Mouse (Mus musculus) left cerebral cortex, adult 18-20 months (tissue): Measurements from ENCODE around the gene Abca7. TPM values are rescaled to one million over a fixed set of nuclear protein-coding genes. Genes with fewer than 3 reads are reported as not detected.
A peak's percentile ranks its signal among the peaks of the same experiment; 100 is the strongest.

Experiments used
- DNase-seq, 2 experiments: peaks; one replicate each; pipeline ENCODE4 v3.0.0; 2021 to 2022; ENCODE audit warnings: low spot score in 2 of 2, mixed read lengths in 1 of 2
- total RNA-seq, 2 experiments: library from RNA; stranded (reverse); gene quantifications; 2 replicates each; pipeline ENCODE4 v1.2.3; 2021

Abca7 gene
- total RNA-seq, 2 experiments from 2014 or later: 13.0 to 13.7 TPM

GRCm38 (mm10) chr10:79991548-79991947 is 4.7 kb upstream of the Abca7 start:
- DNase-seq: no peak

- no peak for DNase-seq
Measured at GRCm38 (mm10) chr10:79994397-79995115, 1.7 kb upstream of the Abca7 start.

- no peak for DNase-seq
Measured at GRCm38 (mm10) chr10:79995636-79996035, 658 bp upstream of the Abca7 start.

GRCm38 (mm10) chr10:79997034-79997760 is 903 bp downstream of the Abca7 start:
- DNase-seq: peak; percentile 65 to 77

- DNase-seq: no peak
Measured at GRCm38 (mm10) chr10:79997819-79998218, 1.5 kb downstream of the Abca7 start.

- no peak for DNase-seq
Measured at GRCm38 (mm10) chr10:80001945-80002344, 5.7 kb downstream of the Abca7 start.

GRCm38 (mm10) chr10:80002829-80003228 is 6.5 kb downstream of the Abca7 start:
- DNase-seq: no peak

GRCm38 (mm10) chr10:80003374-80004232 is 7.3 kb downstream of the Abca7 start:
- DNase-seq: no peak

GRCm38 (mm10) chr10:80004233-80004705 is 8.0 kb downstream of the Abca7 start:
- no peak for DNase-seq

- DNase-seq: no peak
Measured at GRCm38 (mm10) chr10:80011740-80012139, 15.4 kb downstream of the Abca7 start.

GRCm38 (mm10) chr10:80013609-80014008 is 17.3 kb downstream of the Abca7 start:
- no peak for DNase-seq

GRCm38 (mm10) chr10:80014484-80015290 is 18.4 kb downstream of the Abca7 start:
- DNase-seq: no peak

GRCm38 (mm10) chr10:80015583-80015982 is 19.3 kb downstream of the Abca7 start:
- no peak for DNase-seq

GRCm38 (mm10) chr10:80016511-80016910 is 20.2 kb downstream of the Abca7 start, which contains the start of gene Arhgap45:
Gene Arhgap45 (plus strand): TSS chr10:80016653.
- no peak for DNase-seq

GRCm38 (mm10) chr10:80016931-80017330 is 20.6 kb downstream of the Abca7 start:
- DNase-seq: no peak

- no peak for DNase-seq
Measured at GRCm38 (mm10) chr10:80017361-80017760, 21.1 kb downstream of the Abca7 start.

GRCm38 (mm10) chr10:80017771-80018170 is 21.5 kb downstream of the Abca7 start:
- DNase-seq: no peak

- no peak for DNase-seq
Measured at GRCm38 (mm10) chr10:80018739-80019297, 22.5 kb downstream of the Abca7 start.

- no peak for DNase-seq
Measured at GRCm38 (mm10) chr10:80019471-80020131, 23.3 kb downstream of the Abca7 start.

GRCm38 (mm10) chr10:80020191-80020590 is 23.9 kb downstream of the Abca7 start:
- DNase-seq: no peak
